Mouse (Mus musculus): Measurements from ENCODE around the gene Mrpl1. TPM values are rescaled to one million over a fixed set of nuclear protein-coding genes. Genes with fewer than 3 reads are reported as not detected.

Mrpl1 gene
- polyA plus RNA-seq, 3 experiments from 2014 or later = 21.8 to 24.4 (median 23.1) TPM

GRCm38 (mm10) chr5:96207531-96207930, 1.8 kb upstream of the Mrpl1 start:
- no peak for ATAC-seq

DNA sequence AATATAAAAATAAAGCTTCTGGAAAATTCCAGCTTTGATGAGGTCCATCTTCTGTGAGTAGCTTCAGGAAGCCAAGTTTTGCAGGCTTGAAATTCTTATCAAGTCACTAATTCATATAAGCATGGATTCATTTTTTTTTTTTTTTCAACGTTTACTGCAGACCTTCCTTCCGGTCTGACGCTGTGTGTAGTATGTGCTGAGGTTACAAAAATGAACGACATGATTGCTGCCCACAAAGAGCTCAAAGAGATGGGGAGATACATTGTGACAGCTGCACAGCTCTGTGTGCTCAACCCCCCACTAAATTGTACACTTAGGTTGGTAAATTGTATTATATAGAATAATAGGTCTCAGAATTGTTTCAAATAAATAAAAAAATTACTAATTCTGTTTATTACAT, 750 bp upstream of the Mrpl1 start:
- peak; percentile 60 for ATAC-seq

- peak; percentile 89 for ATAC-seq
Measured at GRCm38 (mm10) chr5:96209916-96210583, 757 bp downstream of the Mrpl1 start.

DNA sequence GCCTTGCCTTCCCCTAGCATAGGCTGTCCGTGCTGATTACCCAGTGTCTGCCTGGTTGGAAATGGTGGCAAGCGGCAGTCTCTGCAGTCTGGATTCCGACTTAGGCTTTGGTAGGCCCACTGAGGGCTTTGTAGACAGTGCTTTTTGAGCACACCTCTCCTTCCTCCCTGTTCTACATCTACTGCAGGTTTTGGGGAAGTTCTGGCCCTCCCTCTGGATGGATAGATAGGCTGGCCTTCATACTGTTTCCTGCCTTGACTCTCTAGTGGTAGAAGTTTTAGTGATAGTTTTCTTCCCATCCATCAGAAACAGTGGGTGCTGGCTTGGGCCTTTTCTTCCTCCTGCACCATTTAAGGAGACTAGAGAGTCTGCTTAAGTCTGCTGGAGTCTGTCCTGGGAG, 9.4 kb downstream of the Mrpl1 start:
- ATAC-seq = no peak

GRCm38 (mm10) chr5:96219512-96219911, 10.2 kb downstream of the Mrpl1 start:
- peak; percentile 68 for ATAC-seq

- no peak for ATAC-seq
Measured at GRCm38 (mm10) chr5:96221298-96221697, 12.0 kb downstream of the Mrpl1 start.

- ATAC-seq = no peak
Measured at GRCm38 (mm10) chr5:96221812-96222585, 12.7 kb downstream of the Mrpl1 start.

- no peak for ATAC-seq
Measured at GRCm38 (mm10) chr5:96222964-96223363, 13.7 kb downstream of the Mrpl1 start.

DNA sequence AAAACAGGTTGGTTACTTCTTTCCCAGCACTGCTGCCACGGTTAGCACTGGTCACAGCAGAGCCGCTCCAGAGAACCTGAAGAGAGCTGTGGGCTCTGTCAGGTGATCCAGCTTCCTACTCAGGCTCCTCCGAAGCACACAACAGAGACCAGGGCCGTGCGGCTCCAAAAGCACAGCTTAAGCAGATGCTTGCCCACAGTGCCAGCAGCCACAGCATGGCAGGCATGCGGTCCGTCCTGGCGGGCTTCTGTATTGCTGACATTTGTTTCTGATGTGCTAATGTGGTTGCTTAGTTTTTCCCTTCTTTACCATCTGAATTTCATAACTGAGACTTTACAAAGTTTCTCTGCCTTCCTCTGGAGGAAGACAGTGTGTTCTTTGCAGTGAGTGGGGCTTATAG, 17.2 kb downstream of the Mrpl1 start:
- ATAC-seq = no peak

DNA sequence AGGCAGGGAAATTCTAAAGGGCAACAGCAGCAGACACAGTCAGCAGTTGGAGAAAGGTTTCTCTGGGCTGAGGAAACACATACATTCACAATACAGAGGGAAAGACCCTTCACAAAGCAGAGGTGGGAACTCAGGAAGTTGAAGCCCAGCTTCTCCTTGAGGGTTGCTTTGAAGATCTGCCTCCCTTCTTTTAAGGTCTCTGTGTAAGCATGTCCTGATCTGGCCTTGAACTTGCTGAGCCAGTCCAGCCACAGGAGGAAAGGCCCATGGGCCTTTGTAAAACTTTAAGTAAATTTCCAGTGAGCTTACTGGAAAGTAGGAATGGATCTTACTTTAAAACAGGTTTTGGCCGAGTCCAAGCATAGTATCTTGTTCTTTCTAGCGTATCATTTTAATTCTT, 19.7 kb downstream of the Mrpl1 start:
- no peak for ATAC-seq

DNA sequence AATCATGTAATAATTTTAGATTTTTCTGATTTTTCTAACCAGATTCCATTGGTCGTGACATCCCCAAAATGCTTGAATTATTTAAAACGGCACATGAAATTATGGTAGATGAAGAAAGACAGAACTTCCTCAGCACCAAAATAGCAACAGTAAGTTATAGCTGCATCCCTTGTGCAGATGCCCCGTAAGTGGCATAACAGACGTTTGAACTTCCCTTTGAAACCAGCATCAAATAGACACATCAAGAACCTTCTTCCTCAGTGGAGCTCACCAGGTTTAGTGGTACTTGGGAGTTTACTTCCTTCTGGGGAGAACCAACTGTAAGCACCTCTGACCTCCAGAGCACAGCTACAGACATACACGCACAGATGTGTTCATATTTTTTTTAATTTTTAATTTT, 29.5 kb downstream of the Mrpl1 start:
- no peak for ATAC-seq

GRCm38 (mm10) chr5:96240856-96241255, 31.6 kb downstream of the Mrpl1 start:
- ATAC-seq = no peak

GRCm38 (mm10) chr5:96244511-96244910, 35.2 kb downstream of the Mrpl1 start:
- ATAC-seq = no peak

DNA sequence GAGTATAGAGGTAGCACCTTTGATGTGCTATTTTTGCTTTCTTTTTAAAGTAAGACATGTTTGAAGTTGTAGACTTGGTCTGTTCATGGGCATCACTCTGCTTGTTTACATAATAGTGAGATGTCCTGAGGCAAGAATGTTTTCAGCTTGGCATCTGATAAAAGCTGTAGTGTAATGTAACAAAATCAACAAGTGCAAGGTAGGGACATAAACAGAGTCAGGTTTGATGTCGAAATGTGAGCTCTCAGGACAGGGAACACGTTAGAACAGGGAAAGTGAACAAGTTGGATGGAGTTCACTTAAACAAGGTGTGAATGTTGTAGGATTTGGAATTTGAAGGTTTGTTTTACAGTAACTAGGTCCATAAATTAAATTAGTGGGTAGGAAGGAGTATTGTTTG, 44.7 kb downstream of the Mrpl1 start:
- ATAC-seq = no peak

GRCm38 (mm10) chr5:96255166-96255565, 45.9 kb downstream of the Mrpl1 start:
- ATAC-seq = no peak

- no peak for ATAC-seq
Measured at GRCm38 (mm10) chr5:96258210-96258609, 48.9 kb downstream of the Mrpl1 start.

GRCm38 (mm10) chr5:96267017-96267702, 57.9 kb downstream of the Mrpl1 start:
- ATAC-seq = peak; percentile 61

- ATAC-seq = no peak
Measured at GRCm38 (mm10) chr5:96271070-96271469, 61.8 kb downstream of the Mrpl1 start.

GRCm38 (mm10) chr5:96305786-96306185, 96.5 kb downstream of the Mrpl1 start:
- no peak for ATAC-seq

DNA sequence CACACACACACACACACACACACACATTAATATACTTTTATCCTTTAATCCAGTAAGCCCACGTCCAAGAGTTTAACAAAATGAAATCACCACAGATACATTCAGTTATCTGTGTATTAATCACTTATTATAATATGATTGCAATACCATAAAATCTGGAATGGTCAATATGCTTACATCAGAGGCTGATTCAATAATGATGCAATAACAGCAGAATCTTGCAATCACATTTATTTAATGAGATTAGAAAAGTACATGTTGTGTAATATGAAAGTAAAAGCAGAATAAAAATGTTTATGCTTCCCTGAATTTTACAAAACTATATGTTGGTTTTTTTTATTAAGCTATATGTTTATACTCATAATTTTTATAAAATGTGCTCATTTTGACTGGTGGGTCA, 97.0 kb downstream of the Mrpl1 start:
- no peak for ATAC-seq

DNA sequence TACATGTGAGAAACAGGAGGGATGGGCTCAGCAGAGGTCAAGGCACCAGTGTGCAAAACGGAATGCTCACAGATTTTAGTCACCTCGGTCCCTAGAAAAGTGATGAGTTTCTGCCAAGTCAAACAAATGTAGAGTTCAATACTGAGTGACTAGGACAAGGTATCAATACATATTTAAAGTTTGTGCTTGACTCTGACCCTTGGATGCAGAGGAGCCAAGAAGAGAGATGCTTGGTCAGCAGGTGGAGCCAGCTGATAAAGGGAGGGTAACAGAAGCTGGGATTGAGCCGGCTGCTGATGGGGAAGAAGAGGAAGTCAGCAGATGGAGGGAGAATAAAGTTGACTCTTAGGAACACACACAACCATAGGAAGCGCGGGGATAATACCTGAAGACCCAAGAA, 97.5 kb downstream of the Mrpl1 start:
- ATAC-seq = no peak

GRCm38 (mm10) chr5:96308086-96308485, 98.8 kb downstream of the Mrpl1 start:
- no peak for ATAC-seq

DNA sequence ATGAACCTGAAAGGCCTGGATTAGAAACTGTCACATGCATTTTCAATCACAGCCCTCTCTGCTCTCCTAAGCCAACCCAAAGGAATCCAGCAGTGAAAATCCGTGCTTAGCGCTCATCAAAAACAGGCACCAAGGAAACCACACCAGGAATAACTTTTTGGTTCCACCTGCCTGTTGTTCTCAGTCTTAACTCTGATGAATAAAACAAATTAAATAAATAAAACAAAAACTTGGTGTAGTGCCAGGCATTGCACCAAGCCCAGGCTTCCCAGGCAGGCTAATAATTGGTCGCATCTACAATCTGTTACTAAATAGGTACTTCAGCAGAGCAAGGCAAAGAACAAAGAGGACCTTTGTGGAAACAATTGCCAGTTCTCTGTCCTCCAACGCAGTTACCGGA, 99.4 kb downstream of the Mrpl1 start:
- no peak for ATAC-seq

- no peak for ATAC-seq
Measured at GRCm38 (mm10) chr5:96309566-96309965, 100.3 kb downstream of the Mrpl1 start.

Measured in inflammation-experienced regulatory T-cells, adult 6 months (primary cell).